Mouse (Mus musculus): ENCODE data around the gene Gm20388. TPM values are rescaled to one million over a fixed set of nuclear protein-coding genes. Genes with fewer than 3 reads are reported as not detected.
A peak's percentile ranks its signal among the peaks of the same experiment; 100 is the strongest.
"Not testable (repeated sequence)": the region's sequence is repeated elsewhere in the genome, so short reads cannot be mapped to it uniquely, and the experiment has no call there.

Gene Gm20388
- total and polyA plus RNA-seq, 3 experiments, result 0.02 to 0.05 TPM; not detected in 1

DNA sequence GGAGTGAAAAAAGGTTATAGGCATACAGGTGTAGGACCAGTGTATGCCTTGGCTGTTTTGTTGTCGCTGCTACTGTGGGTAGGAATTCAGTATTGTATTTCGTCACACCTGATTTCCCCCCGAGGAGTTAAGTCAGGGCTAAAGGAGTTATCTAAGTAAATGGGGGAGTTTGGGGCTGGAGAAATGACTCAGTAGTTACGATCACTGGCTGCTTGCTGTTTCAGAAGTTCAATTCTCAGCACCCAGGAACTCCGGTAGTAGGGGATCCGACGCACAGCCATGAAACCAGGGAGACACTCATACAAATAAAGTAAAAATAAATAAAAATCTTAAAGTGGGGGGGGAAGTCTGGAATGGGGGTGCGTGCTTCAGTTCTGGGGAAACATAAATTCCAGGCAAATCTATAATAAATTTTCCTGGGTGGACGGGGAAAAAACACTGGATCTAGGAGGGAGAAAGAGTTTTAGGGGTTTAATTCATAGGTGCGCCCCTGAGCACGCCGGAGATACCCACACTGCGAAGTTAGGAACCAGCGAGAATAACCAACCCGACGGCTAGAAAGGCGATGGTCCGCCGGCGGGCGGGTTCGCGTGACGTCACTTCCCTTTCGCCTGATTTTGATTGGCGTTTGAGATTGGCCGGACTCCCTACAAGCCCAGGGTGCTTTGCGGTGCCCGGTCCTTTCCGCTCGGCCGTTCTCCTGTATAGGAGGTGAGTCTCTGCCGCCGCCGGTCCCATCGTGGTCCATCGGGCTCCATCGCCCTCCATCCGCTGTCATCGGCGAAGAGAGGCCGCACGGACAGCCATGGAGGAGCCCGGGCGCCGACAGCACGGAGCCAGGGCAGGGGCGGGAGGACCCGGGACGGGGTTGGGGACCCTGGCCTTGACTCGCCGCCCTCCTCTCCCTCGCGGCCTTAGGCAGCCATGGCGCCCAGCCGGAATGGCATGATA is 3191.4 kb downstream of the Gm20388 start, which contains the start of gene Rpl13:
TSS of gene Rpl13 (plus strand) at position 616 of the 951 bp plus-strand sequence.
- no peaks in the 10 kb centered on the region for H3K9me3 ChIP-seq (replicated peaks)
- H3K36me3 ChIP-seq (replicated peaks), result peaks cover 55% of the 10 kb centered on the region
- peaks cover 35% of the 10 kb centered on the region for H3K4me1 ChIP-seq (ENCODE audit: insufficient read depth, low read depth, low read length)
- H3K4me3 ChIP-seq (ENCODE audit: low read depth, low read length), result peak within 1 kb of the TSS; percentile 90
- no peaks in the 10 kb centered on the region for H3K27me3 ChIP-seq (ENCODE audit: insufficient read depth, low read length)
- DNase-seq (ENCODE audit: low spot score) (peak; percentile 95), ATAC-seq (ENCODE audit: extremely low read depth, insufficient number of reproducible peaks, low FRiP score, poor library complexity, severe bottlenecking) (peak; percentile 91)
- TF ChIP-seq CTCF (IDR thresholded peaks at IDR 0.05; ENCODE audit: low read depth, low read length) (no peak), GATA1 (IDR thresholded peaks at IDR 0.05; ENCODE audit: borderline replicate concordance, low read length) (no peak), POLR2AphosphoS5 (IDR thresholded peaks at IDR 0.05; ENCODE audit: insufficient replicate concordance, low read depth, low read length) (no peak; the same call in 1 of the 2 replicates), GATA2 (IDR thresholded peaks at IDR 0.05; ENCODE audit: borderline replicate concordance, low read depth, low read length) (no peak), TAL1 (conservative IDR thresholded peaks at IDR 0.05; ENCODE audit: low read depth, low read length) (no peak)

GRCm38 (mm10) chr8:123102855-123103254 is 3192.2 kb downstream of the Gm20388 start:
- H3K9me3 ChIP-seq (replicated peaks); H3K27me3 ChIP-seq (ENCODE audit: insufficient read depth, low read length); DNase-seq (ENCODE audit: low spot score); ATAC-seq (ENCODE audit: extremely low read depth, insufficient number of reproducible peaks, low FRiP score, poor library complexity, severe bottlenecking): not testable (repeated sequence)
- peak overlapping the region; percentile 90 for H3K4me3 ChIP-seq (ENCODE audit: low read depth, low read length)
- H3K36me3 ChIP-seq (replicated peaks), result peaks cover 46% of the 10 kb centered on the region
- peaks cover 31% of the 10 kb centered on the region for H3K4me1 ChIP-seq (ENCODE audit: insufficient read depth, low read depth, low read length)

DNA sequence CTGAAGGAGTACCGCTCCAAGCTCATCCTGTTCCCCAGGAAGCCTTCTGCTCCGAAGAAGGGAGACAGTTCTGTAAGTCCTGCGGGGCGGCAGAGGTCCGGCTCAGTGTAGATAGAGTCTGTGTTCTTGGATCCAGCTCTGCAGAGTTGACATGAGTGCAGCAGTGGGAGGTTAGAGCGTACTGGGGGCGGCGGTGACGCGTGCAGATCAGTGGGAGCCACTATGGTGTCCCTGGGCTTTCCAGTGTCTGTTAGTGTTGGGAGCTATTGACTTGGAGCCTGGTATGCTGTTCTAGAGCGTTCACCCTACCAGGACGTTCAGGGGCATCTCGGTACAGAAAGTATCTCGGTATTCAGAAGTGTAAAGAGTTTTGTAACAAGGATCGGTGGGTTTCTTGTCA is 3192.6 kb downstream of the Gm20388 start:
- Histone ChIP-seq H3K27me3 (ENCODE audit: insufficient read depth, low read length) (no peaks in the 10 kb centered on the region), H3K9me3 (replicated peaks) (no peaks in the 10 kb centered on the region), H3K4me3 (ENCODE audit: low read depth, low read length) (peak overlapping the region; percentile 90), H3K36me3 (replicated peaks) (peaks cover 43% of the 10 kb centered on the region), H3K4me1 (ENCODE audit: insufficient read depth, low read depth, low read length) (peaks cover 27% of the 10 kb centered on the region)
- ATAC-seq (ENCODE audit: extremely low read depth, insufficient number of reproducible peaks, low FRiP score, poor library complexity, severe bottlenecking), result no peak
- TF ChIP-seq TAL1 (conservative IDR thresholded peaks at IDR 0.05; ENCODE audit: low read depth, low read length) (no peak), POLR2AphosphoS5 (IDR thresholded peaks at IDR 0.05; ENCODE audit: insufficient replicate concordance, low read depth, low read length) (0 out of 2 replicates have a peak, but pooled peaks have one; percentile 45)
- no peak for DNase-seq (ENCODE audit: low spot score)

DNA sequence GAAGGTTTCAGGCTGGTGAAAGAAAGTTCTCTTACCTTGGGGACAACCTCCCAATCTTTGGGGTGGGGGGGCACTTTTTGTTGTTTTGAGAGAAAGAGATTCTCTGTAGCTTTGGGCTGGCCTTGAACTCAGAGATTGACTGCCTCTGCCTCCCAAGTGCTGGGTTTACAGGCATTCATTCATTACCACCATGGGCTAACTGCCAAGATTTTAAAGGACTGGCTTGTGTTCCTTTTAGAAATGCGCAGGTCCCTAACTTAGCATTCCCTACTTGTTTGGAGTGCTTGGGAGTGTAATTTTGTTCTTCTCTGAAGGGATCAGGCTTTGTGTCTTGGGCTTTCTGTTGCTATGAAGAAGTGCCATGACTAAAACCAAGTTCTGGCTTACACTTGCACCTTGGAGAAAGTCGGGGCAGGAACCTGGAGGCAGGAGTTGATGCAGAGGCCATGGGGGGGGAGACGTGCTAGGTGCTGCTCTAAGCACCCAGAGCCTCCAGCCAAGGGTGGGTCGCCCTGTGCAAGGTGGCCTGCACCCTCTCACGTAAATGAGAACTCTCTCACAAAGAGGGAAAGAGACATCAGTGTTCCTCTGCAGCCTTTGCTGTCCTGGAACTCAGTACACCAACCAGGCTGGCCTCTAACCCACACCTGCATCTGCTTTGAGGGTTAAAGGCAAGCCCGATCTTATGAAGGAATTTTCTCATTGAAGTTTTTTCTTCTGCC is 3193.6 kb downstream of the Gm20388 start:
- Histone ChIP-seq H3K9me3 (replicated peaks) (no peaks in the 10 kb centered on the region), H3K27me3 (ENCODE audit: insufficient read depth, low read length) (no peaks in the 10 kb centered on the region), H3K36me3 (replicated peaks) (peaks cover 39% of the 10 kb centered on the region), H3K4me3 (ENCODE audit: low read depth, low read length) (peak overlapping the region; percentile 90), H3K4me1 (ENCODE audit: insufficient read depth, low read depth, low read length) (peaks cover 23% of the 10 kb centered on the region)
- DNase-seq (ENCODE audit: low spot score) (no peak), ATAC-seq (ENCODE audit: extremely low read depth, insufficient number of reproducible peaks, low FRiP score, poor library complexity, severe bottlenecking) (no peak)
- TF ChIP-seq POLR2AphosphoS5 (IDR thresholded peaks at IDR 0.05; ENCODE audit: insufficient replicate concordance, low read depth, low read length) (0 out of 2 replicates have a peak, but pooled peaks have one; percentile 43), GATA2 (IDR thresholded peaks at IDR 0.05; ENCODE audit: borderline replicate concordance, low read depth, low read length) (no peak)

DNA sequence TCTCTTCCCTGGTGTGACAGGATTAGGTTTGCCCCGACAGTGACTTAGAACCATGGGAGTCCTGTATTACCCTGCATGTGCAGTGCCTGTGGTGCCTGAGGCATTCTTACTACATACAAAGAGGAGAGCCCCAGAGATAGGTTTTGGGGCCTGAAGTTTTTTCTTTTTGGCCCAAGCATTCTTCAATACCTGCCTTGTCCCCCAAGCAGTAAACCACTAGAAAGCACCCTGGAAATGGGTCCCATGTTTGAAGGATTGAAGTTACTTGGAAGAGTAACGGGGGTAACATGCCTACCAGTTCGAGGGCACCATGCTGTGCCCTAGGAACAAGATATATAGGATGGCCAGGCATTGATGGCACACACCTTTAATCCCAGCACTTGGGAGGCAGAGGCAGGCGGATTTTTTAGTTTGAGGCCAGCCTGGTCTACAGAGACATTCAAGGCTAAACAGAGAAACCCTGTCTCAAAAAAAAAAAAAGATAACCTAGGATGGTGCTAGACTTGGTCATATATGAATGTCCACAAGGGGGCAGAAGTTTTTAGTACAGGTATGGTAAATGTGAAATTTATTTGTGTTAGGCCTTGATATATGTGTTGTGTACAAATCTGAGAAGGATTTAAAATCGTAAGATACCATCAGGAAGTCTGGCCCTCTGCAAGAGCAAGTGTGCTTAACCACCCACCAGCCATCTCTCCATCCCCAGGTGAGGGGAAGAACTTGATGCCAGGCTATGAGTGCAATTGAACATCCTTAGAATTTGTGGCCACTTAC is 3195.1 kb downstream of the Gm20388 start:
- Histone ChIP-seq H3K36me3 (replicated peaks) (peaks cover 33% of the 10 kb centered on the region), H3K4me1 (ENCODE audit: insufficient read depth, low read depth, low read length) (peaks cover 25% of the 10 kb centered on the region), H3K27me3 (ENCODE audit: insufficient read depth, low read length) (no peaks in the 10 kb centered on the region), H3K9me3 (replicated peaks) (no peaks in the 10 kb centered on the region), H3K4me3 (ENCODE audit: low read depth, low read length) (no peak overlapping the region)
- ATAC-seq (ENCODE audit: extremely low read depth, insufficient number of reproducible peaks, low FRiP score, poor library complexity, severe bottlenecking) (no peak), DNase-seq (ENCODE audit: low spot score) (no peak)
- TF ChIP-seq POLR2AphosphoS5 (IDR thresholded peaks at IDR 0.05; ENCODE audit: insufficient replicate concordance, low read depth, low read length) (peak; percentile 85; the same call in 1 of the 2 replicates), GATA2 (IDR thresholded peaks at IDR 0.05; ENCODE audit: borderline replicate concordance, low read depth, low read length) (no peak), TAL1 (conservative IDR thresholded peaks at IDR 0.05; ENCODE audit: low read depth, low read length) (no peak)

GRCm38 (mm10) chr8:123106531-123106930 is 3195.9 kb downstream of the Gm20388 start:
- Histone ChIP-seq H3K9me3 (replicated peaks) (no peaks in the 10 kb centered on the region), H3K4me1 (ENCODE audit: insufficient read depth, low read depth, low read length) (peaks cover 30% of the 10 kb centered on the region), H3K36me3 (replicated peaks) (peaks cover 33% of the 10 kb centered on the region), H3K27me3 (ENCODE audit: insufficient read depth, low read length) (no peaks in the 10 kb centered on the region), H3K4me3 (ENCODE audit: low read depth, low read length) (no peak overlapping the region)
- TF ChIP-seq CTCF (IDR thresholded peaks at IDR 0.05; ENCODE audit: low read depth, low read length), result no peak
- no peak for TF ChIP-seq GATA1 (IDR thresholded peaks at IDR 0.05; ENCODE audit: borderline replicate concordance, low read length)
- no peak for TF ChIP-seq GATA2 (IDR thresholded peaks at IDR 0.05; ENCODE audit: borderline replicate concordance, low read depth, low read length)
- TF ChIP-seq POLR2AphosphoS5 (IDR thresholded peaks at IDR 0.05; ENCODE audit: insufficient replicate concordance, low read depth, low read length), result no peak
- TF ChIP-seq TAL1 (conservative IDR thresholded peaks at IDR 0.05; ENCODE audit: low read depth, low read length), result no peak
- DNase-seq (ENCODE audit: low spot score), result no peak
- ATAC-seq (ENCODE audit: extremely low read depth, insufficient number of reproducible peaks, low FRiP score, poor library complexity, severe bottlenecking), result no peak

Measured in G1E (cell line).